Mouse (Mus musculus): Measurements from ENCODE around the gene Lrrc4. TPM values are rescaled to one million over a fixed set of nuclear protein-coding genes. Genes with fewer than 3 reads are reported as not detected.
A peak's percentile ranks its signal among the peaks of the same experiment; 100 is the strongest.

The Lrrc4 gene
- polyA plus RNA-seq, 1 experiment from 2014 or later, result 1.2 TPM

GRCm38 (mm10) chr6:28767891-28768481 lies 63.6 kb downstream of the Lrrc4 start:
- no peak for ATAC-seq (ENCODE audit: insufficient number of reproducible peaks, low FRiP score, low TSS enrichment, low read depth)
- Histone ChIP-seq H3K9ac (no peak overlapping the region), H3K4me2 (replicated peaks) (no peak overlapping the region), H3K4me3 (replicated peaks) (no peak overlapping the region), H3K27me3 (no peaks in the 10 kb centered on the region), H3K27ac (replicated peaks) (no peak overlapping the region), H3K36me3 (0 out of 2 replicates have a peak, but pooled peaks cover 4% of the 10 kb centered on the region), H3K9me3 (replicated peaks) (no peaks in the 10 kb centered on the region), H3K4me1 (no peaks in the 10 kb centered on the region)
- 81% methylated on average over 6 of the region's 6 CpGs for WGBS

GRCm38 (mm10) chr6:28766622-28767021 lies 64.9 kb downstream of the Lrrc4 start:
- Histone ChIP-seq H3K9ac (no peak overlapping the region), H3K27ac (replicated peaks) (no peak overlapping the region), H3K36me3 (0 out of 2 replicates have a peak, but pooled peaks cover 4% of the 10 kb centered on the region), H3K4me3 (replicated peaks) (no peak overlapping the region), H3K27me3 (no peaks in the 10 kb centered on the region), H3K4me2 (replicated peaks) (no peak overlapping the region), H3K4me1 (no peaks in the 10 kb centered on the region), H3K9me3 (replicated peaks) (no peaks in the 10 kb centered on the region)
- ATAC-seq (ENCODE audit: insufficient number of reproducible peaks, low FRiP score, low TSS enrichment, low read depth), result no peak
- WGBS, result 77% methylated on average over 3 of the region's 3 CpGs

GRCm38 (mm10) chr6:28762132-28762775 lies 69.3 kb downstream of the Lrrc4 start:
- no peaks in the 10 kb centered on the region for H3K27me3 ChIP-seq
- ATAC-seq (ENCODE audit: insufficient number of reproducible peaks, low FRiP score, low TSS enrichment, low read depth), result no peak
- WGBS, result 40% methylated on average over 5 of the region's 5 CpGs
- H3K36me3 ChIP-seq, result no peaks in the 10 kb centered on the region
- no peaks in the 10 kb centered on the region for H3K9me3 ChIP-seq (replicated peaks)
- no peak overlapping the region for H3K4me2 ChIP-seq (replicated peaks)
- peaks cover 5% of the 10 kb centered on the region; the same call in 1 of the 2 replicates for H3K4me1 ChIP-seq
- H3K4me3 ChIP-seq (replicated peaks), result no peak overlapping the region
- H3K27ac ChIP-seq (replicated peaks), result no peak overlapping the region
- H3K9ac ChIP-seq, result no peak overlapping the region

DNA sequence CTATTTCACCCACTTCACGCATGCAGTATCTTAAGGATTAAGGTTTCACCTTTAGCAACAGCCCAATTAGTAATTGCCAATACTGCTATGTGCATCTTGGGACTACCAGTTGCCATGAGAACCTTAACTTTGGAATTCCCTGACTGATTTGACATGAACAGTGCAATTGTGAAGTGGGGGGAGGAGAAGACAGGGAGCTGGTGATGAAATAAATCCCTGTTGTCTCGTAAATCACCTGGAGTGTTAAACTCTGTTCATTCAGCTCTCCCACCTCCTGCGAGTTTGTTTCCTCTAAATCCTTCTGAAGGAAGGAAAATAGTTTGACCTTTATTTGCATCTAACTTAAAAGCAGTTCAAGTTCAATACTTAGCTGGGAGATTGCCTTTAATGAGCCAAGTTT lies 69.8 kb downstream of the Lrrc4 start:
- Histone ChIP-seq H3K4me2 (replicated peaks) (no peak overlapping the region), H3K27me3 (no peaks in the 10 kb centered on the region), H3K9me3 (replicated peaks) (no peaks in the 10 kb centered on the region), H3K36me3 (no peaks in the 10 kb centered on the region), H3K4me1 (peaks cover 5% of the 10 kb centered on the region), H3K4me3 (replicated peaks) (no peak overlapping the region), H3K27ac (replicated peaks) (no peak overlapping the region), H3K9ac (no peak overlapping the region)
- 51% methylated on average over 3 of the region's 3 CpGs for WGBS
- ATAC-seq (ENCODE audit: insufficient number of reproducible peaks, low FRiP score, low TSS enrichment, low read depth), result no peak

DNA sequence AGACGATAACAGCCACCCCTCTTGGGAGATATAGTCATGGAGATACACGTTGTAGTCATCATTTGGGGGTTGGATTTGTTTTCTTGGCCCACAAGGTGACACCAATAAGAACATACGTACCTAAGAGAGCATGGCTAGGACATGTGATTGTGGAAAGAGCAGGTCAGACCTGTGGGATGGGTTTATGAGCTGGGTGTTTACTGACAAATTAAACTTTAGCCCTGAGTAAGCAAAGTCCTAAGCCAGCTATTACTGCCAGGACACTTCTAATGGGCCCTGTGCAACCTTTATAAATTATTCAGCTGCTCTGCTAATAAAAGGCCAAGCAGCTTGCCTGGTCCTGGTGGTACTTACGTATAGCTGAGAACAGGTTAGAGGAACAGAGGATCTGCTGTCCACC lies 73.3 kb downstream of the Lrrc4 start:
- no peaks in the 10 kb centered on the region for H3K27me3 ChIP-seq
- no peak for ATAC-seq (ENCODE audit: insufficient number of reproducible peaks, low FRiP score, low TSS enrichment, low read depth)
- H3K4me3 ChIP-seq (replicated peaks), result no peak overlapping the region
- H3K4me2 ChIP-seq (replicated peaks), result no peak overlapping the region
- H3K27ac ChIP-seq (replicated peaks), result no peak overlapping the region
- peaks cover 16% of the 10 kb centered on the region for H3K4me1 ChIP-seq
- 83% methylated on average over 4 of the region's 4 CpGs for WGBS
- H3K36me3 ChIP-seq, result no peaks in the 10 kb centered on the region
- H3K9me3 ChIP-seq (replicated peaks), result no peaks in the 10 kb centered on the region
- no peak overlapping the region for H3K9ac ChIP-seq

GRCm38 (mm10) chr6:28756306-28757018 lies 75.1 kb downstream of the Lrrc4 start:
- H3K9ac ChIP-seq, result no peak overlapping the region
- ATAC-seq (ENCODE audit: insufficient number of reproducible peaks, low FRiP score, low TSS enrichment, low read depth), result no peak; the same call in 1 of the 2 replicates
- H3K4me1 ChIP-seq, result peaks cover 20% of the 10 kb centered on the region
- H3K27me3 ChIP-seq, result no peaks in the 10 kb centered on the region
- no peaks in the 10 kb centered on the region for H3K9me3 ChIP-seq (replicated peaks)
- 67% methylated on average over 10 of the region's 10 CpGs for WGBS
- no peak overlapping the region for H3K4me3 ChIP-seq (replicated peaks)
- H3K27ac ChIP-seq (replicated peaks), result no peak overlapping the region
- H3K36me3 ChIP-seq, result no peaks in the 10 kb centered on the region
- no peak overlapping the region for H3K4me2 ChIP-seq (replicated peaks)

DNA sequence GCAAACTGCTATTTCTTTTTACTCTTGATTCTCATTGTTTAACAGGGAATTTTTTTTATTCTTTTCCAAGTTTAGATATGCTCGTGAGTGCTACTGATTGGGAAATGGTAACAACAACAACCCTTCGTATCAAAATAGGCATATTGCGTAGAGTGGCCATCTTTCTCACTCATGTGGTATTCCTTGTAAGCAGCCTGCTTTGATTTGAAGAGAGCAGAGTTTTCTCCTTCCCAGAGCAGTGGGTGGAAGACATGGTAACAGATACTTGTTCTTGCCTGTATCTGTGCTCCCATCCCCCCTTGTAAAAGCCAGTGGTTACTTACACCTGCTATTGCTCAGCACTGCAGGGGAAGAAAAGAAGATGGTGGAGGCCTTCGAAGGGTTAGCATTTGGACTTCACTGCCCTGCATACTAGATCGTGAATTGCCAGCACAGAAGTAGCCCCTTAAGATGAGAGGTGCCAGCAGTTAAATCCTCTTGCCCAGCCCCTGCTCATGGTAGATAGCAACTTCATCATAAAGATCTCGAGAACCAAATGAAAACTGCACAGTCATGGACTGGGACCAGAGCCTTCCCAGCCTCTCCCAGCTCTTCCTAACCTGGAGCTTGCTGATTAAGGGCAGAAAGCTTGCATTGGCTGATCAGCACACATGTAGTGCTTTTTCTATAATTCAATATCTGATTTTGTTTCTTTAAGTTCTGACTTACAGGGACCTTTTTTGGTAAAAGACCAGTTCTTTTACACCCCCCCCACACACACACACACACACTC lies 77.2 kb downstream of the Lrrc4 start:
- Histone ChIP-seq H3K4me1 (peaks cover 25% of the 10 kb centered on the region), H3K9me3 (replicated peaks) (no peaks in the 10 kb centered on the region), H3K9ac (no peak overlapping the region), H3K36me3 (no peaks in the 10 kb centered on the region), H3K27ac (replicated peaks) (0 out of 2 replicates have a peak overlapping the region, but pooled peaks have one; percentile 44), H3K27me3 (no peaks in the 10 kb centered on the region), H3K4me3 (replicated peaks) (no peak overlapping the region), H3K4me2 (replicated peaks) (no peak overlapping the region)
- no peak for ATAC-seq (ENCODE audit: insufficient number of reproducible peaks, low FRiP score, low TSS enrichment, low read depth)
- 72% methylated on average over 6 of the region's 6 CpGs for WGBS

- H3K27ac ChIP-seq (replicated peaks), result peak overlapping the region; percentile 44; the same call in 1 of the 2 replicates
- no peak for ATAC-seq (ENCODE audit: insufficient number of reproducible peaks, low FRiP score, low TSS enrichment, low read depth)
These were observed 77.9 kb downstream of the Lrrc4 start for GRCm38 (mm10) chr6:28753681-28754080.

DNA sequence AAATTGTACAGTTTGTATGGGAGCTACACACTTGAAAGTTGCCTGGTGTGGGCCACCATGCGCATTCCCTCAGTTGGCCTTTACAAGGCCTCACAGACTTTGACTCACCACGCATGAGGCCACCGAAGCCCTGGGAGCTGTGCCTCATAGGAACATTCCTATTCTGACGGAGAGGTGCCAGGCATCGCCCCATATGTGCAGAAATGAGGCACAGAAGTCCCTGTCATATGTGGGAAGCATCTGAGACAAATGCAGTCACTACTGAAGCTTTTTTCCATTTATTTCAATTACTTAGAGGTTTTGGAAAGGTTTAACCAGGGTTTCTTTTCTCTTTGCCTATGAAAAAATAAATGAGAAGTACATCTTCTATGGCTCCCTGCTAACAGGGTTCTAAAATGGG lies 78.3 kb downstream of the Lrrc4 start:
- WGBS, result 65% methylated on average over 5 of the region's 5 CpGs
- Histone ChIP-seq H3K9me3 (replicated peaks) (no peaks in the 10 kb centered on the region), H3K4me3 (replicated peaks) (no peak overlapping the region), H3K36me3 (no peaks in the 10 kb centered on the region), H3K9ac (no peak overlapping the region), H3K4me1 (peaks cover 25% of the 10 kb centered on the region), H3K27me3 (no peaks in the 10 kb centered on the region), H3K27ac (replicated peaks) (peak overlapping the region; percentile 44; the same call in 1 of the 2 replicates), H3K4me2 (replicated peaks) (no peak overlapping the region)
- ATAC-seq (ENCODE audit: insufficient number of reproducible peaks, low FRiP score, low TSS enrichment, low read depth), result no peak

More at GRCm38 (mm10) chr6:28753681-28754080, 77.9 kb downstream of the Lrrc4 start:
- H3K9me3 ChIP-seq (replicated peaks), result no peaks in the 10 kb centered on the region
- H3K36me3 ChIP-seq, result no peaks in the 10 kb centered on the region
- H3K4me3 ChIP-seq (replicated peaks), result no peak overlapping the region
- no peaks in the 10 kb centered on the region for H3K27me3 ChIP-seq
- no peak overlapping the region for H3K4me2 ChIP-seq (replicated peaks)
- WGBS, result 42% methylated on average over 5 of the region's 5 CpGs
- H3K9ac ChIP-seq, result no peak overlapping the region
- H3K4me1 ChIP-seq, result peaks cover 25% of the 10 kb centered on the region

DNA sequence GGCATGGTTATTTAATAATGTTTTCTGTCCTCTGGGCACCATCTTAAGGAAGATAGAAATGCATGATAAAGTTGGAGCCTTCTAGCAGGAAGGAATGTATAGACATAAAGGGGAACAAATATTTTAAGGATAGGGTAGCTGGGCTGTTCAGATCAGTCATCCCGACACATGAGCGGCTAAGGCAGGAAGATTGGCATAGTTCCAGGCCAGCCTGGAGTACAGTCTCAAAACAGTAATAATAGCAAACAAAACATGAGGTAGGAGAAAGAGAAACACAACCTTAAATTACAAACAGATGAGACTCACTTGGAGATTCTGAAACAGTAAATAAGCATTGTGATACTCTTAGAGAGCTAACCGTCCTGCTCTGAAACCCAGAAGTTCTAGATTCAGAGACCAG lies 80.4 kb downstream of the Lrrc4 start:
- Histone ChIP-seq H3K27me3 (no peaks in the 10 kb centered on the region), H3K9ac (no peak overlapping the region), H3K36me3 (peaks cover 7% of the 10 kb centered on the region; the same call in 1 of the 2 replicates), H3K4me2 (replicated peaks) (no peak overlapping the region), H3K27ac (replicated peaks) (no peak overlapping the region), H3K9me3 (replicated peaks) (no peaks in the 10 kb centered on the region), H3K4me1 (peaks cover 25% of the 10 kb centered on the region), H3K4me3 (replicated peaks) (no peak overlapping the region)
- no peak for ATAC-seq (ENCODE audit: insufficient number of reproducible peaks, low FRiP score, low TSS enrichment, low read depth)
- WGBS, result 25% methylated on average over 3 of the region's 3 CpGs

DNA sequence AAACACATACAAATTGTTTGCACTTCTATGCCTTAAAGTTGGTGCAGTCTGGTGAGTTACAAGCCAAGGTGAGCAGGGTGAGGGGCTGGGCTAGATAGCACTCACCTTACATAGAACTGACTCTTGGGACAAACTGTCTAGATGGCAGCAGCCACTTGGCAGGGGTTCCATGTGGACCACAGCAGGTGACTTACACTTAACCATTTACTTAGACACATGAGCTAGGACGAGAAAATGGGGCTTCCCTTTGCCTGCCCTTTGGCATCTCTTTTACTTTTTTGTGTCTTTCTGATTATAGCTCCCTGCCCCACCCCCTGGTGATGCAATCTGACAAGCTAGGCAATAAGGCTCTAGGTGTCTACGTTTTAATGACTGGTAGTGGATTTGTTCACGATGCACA lies 82.3 kb downstream of the Lrrc4 start:
- no peak overlapping the region for H3K4me2 ChIP-seq (replicated peaks)
- H3K27ac ChIP-seq (replicated peaks), result no peak overlapping the region
- no peaks in the 10 kb centered on the region for H3K27me3 ChIP-seq
- ATAC-seq (ENCODE audit: insufficient number of reproducible peaks, low FRiP score, low TSS enrichment, low read depth), result no peak
- H3K9ac ChIP-seq, result no peak overlapping the region
- no peak overlapping the region for H3K4me3 ChIP-seq (replicated peaks)
- peaks cover 21% of the 10 kb centered on the region for H3K4me1 ChIP-seq
- H3K36me3 ChIP-seq, result peaks cover 9% of the 10 kb centered on the region; the same call in 1 of the 2 replicates
- no peaks in the 10 kb centered on the region for H3K9me3 ChIP-seq (replicated peaks)
- 69% methylated on average over 3 of the region's 3 CpGs for WGBS

Measured in embryonic facial prominence, embryonic 15.5 days (tissue).